Mouse (Mus musculus): ENCODE measurements at regions not wholly inside any gene's neighbourhood (a gene's known extent, or its start where the extent isn't known, plus 50 kb on each side); places are given as distances from the start of the nearest gene placed in this dataset.
"Not testable (repeated sequence)": the region's sequence is repeated elsewhere in the genome, so short reads cannot be mapped to it uniquely, and the experiment has no call there.

DNA sequence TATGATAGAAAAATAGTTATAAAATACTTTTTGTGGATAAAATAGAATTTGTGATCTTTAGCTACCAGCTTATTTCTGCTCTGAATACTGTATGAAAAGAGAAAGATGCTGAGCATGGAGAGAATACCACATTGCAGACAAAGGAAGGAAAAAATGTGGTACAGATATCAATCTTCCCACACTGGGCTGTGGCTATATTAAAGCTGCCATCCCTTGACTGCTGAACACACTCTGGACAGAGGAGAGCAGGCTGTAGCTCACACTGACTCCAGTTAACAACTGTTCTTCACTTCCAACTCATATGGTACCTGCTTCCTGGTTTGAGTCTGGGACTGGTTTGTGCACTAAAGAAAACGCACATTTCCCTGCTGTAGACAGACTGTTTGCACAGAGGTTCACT lies 76.7 kb upstream of the Try4 start:
- no peak for DNase-seq (ENCODE audit: low spot score)

DNA sequence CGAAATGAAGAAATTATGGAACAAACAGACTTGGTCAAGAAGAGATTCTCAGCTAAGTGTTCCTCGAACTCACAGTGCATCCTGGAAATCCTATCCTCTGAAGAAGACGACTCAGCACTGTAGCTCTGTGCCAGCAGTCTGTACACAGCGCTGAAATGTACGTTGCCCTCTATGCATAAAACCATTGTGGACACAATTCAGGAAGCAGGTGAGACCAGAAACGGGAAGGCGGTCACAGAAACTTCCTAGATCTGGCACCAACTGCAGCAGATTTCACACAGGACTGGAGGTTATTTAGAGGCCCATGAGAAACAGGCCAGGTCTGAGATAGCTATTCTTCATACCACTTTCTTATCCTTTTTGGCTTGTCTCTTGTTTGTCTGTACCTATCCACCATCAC lies 83.7 kb upstream of the Try4 start:
- DNase-seq (ENCODE audit: low spot score) = no peak

DNA sequence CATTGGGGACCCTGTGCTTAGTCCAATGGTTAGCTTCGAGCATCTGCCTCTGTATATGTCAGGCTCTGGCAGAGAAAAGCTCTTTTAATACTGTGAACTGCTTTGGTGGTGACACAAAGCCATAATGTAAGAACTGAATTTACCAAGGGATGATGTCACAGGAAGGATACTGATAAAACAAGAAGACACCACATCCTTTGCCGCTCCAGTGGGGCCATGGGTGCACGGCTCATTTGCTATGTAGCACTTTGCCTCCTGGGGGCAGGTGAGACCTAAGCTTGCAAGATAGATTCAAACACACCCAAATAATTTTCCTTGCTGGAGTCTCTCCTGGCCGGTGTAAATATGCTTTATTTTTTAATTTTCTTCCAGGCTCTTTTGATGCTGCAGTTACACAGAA lies 86.2 kb upstream of the Try4 start:
- DNase-seq (ENCODE audit: low spot score) = no peak

DNA sequence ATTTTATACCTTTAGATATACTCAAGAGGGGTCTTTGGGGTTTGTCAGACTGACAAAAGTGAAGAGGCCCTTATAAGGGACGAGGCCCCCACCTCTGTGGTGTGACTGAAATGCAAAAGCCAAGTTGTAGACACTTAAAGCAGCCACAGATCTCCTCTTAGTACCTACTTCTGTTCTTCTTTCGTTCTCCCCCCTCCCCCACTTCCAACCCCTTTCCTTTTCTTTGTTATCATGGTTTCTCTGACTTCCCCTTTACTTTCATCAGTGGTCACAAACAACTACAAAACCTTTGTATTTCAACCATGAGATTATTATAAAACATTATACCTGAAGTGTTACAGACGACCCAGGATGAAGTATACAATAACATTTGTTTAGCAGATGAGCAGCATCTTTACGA lies 96.2 kb upstream of the Try4 start:
- DNase-seq (ENCODE audit: low spot score) = no peak

DNA sequence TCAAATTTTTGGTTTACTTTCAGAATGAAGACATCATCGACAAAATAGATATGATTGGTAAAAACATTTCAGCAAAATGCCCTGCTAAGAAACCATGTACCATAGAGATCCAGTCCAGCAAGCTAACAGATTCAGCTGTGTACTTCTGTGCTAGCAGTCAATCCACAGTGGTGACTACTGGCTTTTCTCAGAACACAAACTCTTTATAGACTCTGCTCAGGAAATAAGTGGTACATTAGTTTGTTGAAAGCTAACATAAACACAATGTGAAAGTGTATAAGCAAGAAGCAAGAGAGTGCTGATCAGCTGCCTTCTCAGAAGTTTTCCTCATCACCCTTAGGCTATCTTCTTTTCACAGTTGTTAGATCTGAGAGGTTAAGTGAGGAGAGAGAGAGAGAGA lies 99.2 kb upstream of the Try4 start:
- DNase-seq (ENCODE audit: low spot score) = no peak

DNA sequence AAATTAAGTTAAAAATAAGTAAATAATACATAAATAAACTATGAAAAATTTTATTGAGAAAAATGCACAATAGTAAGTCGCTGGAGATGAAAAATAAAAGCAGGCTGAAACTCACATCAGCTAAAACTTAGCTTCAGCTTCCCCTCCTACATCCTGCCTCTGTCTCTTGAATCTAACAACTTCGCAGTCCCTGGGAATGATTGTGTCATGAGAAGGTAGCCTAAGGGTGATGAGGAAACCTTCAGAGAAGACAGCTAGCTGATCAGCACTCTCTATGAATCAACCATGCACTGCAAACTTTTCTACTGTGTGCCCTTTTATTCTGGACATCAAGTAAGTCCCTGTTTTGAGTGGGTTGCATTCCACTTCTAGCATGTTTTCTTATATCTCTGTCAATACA lies 99.8 kb upstream of the Try4 start:
- no peak for DNase-seq (ENCODE audit: low spot score)

DNA sequence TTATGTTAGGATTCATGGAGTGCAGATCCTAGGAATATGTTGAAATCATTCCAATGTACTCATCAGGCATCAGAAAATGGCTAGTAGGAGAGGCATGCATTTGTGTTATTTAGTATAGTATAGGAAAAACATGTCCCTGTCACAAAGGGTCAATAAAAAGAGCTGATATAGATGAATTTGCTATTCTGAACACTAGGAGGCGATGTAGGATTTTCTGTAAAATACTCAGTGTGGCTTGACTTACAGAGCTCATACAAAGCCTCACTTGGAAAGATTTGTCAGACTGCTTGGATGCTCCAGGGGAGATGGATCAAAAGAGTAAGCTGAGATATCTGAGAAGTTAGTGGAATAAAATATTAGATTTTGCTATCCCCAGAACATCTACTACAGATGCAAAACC lies 107.6 kb upstream of the Try4 start:
- no peak for DNase-seq (ENCODE audit: low spot score)

DNA sequence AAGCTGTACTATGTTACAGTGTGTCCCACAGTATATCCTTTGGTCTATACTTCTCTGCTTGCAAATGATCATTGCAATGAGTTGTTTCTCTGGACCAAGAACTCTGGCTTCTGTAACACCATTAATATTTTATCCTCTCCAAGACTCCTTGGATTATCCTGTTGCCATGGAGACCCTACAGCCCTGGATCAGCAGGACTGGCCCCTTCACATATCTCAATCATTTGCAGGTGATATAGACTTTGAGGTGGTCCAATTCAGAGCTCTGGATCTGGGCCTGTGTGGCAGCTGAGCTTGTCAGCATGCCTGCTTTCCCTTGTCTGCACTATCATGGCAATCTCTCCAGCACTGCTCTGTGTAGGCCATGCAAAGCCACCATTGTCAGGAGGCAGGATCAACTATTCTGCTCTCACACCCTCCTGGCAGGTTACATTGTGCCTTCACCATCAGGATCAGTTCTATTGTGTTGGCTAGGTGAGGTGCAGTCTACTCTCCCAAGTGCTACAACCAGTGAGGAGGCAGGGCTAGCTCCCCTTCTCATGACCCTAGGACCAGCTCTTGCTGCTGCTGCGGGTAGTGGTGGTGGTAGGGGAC lies 110.2 kb upstream of the Try4 start:
- DNase-seq (ENCODE audit: low spot score) = no peak

DNA sequence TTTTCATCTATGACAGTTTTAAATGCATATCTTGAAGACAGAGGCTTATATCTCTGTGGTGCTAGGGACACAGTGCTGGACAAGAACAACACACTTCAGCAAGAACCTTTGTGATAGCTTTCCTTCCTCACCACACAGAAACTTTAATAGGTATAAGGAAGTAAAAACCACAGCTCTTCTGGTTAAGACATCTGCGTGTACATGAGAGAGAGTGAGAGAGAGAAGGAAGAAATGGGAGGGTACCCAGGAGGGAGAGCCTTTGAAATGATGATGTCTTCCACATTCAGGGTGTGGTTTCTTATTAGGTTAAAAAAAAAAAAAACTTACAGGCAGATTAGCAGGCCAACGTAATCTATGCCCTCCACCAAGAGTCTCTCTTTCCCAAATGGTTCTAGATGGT lies 113.2 kb upstream of the Try4 start:
- DNase-seq (ENCODE audit: low spot score) = no peak

DNA sequence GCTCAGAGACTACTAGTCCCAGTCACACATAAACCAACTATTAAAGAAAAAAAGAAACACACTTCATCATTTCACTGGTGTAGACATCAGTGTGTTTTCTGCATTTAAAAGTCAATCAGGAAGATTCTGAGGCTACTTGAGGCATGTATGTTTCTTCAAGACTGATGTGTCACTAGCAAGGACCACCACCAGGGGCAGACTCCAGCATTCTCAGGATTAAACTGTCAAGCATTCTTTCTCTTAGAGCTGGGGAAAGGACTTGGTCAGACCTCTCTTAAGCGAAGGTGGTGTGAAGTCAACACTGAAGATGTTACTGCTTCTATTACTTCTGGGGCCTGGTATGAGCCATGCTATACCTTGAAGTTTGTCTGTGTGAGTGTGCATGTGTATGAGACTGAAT lies 114.1 kb upstream of the Try4 start:
- DNase-seq (ENCODE audit: low spot score) = no peak

DNA sequence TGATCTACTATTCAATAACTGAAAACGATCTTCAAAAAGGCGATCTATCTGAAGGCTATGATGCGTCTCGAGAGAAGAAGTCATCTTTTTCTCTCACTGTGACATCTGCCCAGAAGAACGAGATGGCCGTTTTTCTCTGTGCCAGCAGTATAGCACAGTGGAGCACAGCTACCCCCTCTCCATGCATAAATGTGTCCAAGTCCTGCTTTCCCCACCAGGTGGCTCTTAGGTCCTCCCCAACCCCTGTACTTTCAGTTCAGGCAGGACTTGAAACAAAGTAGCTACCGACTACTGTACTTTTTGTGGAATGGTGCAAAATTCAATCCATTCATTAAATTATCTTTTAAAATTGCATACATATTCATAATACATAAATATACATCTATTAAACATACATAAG lies 123.2 kb upstream of the Try4 start:
- no peak for DNase-seq (ENCODE audit: low spot score)

DNA sequence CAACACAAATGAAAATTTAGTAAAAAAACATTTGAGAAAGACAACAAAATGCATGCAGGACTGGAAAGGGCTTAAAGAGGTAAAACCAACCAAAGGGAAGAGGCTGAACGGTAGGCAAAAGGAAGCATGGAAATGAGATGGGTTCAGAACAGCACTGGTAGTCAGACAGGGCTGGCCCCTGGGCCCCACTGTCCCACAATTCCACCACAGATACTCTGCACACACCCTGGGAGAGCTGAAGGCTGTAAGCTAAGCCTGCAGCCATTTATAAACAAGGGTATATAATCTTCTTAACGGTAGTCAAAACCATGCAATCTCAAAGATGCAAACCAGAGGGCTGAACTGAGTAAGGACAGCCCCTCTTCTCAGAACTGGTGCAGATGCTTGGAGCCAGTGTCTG lies 124.0 kb upstream of the Try4 start:
- no peak for DNase-seq (ENCODE audit: low spot score)

DNA sequence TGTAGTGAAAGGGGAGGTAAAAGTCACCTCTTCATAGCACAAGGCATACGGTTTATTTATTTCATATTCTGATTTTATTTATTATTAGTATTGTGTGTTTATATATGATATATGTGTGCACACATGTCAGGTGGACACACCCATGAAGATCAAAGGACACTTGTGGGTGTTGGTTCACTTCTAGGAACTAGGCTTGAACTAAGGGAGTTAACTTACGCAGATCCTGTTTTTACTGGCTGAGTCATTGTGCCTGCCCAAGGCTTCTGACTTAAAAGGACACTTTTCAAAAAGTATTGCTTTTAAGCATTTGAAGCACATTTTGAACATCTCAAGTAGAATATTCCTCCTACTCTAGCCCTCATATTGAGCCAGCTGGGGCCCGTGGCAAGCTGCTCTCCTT lies 124.9 kb upstream of the Try4 start:
- no peak for DNase-seq (ENCODE audit: low spot score)

DNA sequence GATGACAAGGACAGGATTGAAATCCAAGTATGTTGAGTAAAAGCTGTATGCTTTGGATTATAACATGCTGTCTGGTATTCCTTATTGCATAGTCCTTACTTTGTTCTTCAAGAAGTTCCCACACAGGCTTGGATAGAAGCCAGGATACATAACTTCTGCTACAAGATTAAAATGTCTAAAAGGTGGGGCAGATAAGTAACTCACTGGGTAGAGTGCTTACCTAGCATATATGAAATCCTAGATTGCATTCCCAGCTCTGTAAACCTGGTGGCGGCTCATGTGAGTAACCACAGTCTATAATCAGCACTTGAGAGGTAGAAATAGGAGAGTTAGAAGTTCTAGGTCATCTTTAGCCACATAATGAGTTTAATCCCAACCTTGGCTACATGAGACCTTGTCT lies 126.0 kb upstream of the Try4 start:
- no peak for DNase-seq (ENCODE audit: low spot score)

DNA sequence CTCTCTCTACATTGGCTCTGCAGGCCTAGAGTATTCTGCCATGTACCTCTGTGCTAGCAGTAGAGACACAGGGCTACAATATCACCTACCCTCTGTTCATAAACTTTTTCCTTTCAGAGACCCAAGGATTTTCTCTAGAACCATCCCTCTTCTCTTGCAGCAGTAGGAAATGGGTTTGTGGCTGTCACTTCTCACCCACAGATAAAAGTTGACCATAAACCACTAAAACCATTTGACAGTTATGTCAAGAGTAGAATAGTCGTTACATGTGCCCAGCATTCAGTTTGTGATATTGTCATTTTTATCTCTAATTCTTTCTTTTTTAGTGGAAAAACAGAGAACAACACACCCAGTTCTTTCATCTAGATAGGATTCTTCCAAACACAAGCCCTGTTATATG lies 128.2 kb upstream of the 2210010C04Rik start:
- no peak for DNase-seq (ENCODE audit: low spot score)

DNA sequence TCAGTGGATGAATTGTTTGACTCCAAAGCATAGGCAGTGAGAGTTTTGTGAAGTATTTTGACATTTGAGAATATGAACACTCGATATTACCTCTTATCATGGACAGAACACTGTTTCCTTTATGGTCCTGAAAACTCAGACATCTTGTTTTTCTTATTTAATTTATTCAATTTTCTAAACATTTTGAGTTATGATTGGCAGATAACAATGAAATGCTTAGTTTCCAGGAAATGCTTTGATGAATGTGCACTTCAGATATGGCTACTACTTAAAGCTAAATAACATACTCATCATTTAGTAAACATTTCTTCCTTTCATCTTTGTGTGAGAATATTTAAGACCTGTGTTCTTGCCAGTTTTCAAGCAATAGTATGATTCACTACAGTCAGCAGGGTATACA lies 126.4 kb upstream of the 2210010C04Rik start:
- no peak for DNase-seq (ENCODE audit: low spot score)

DNA sequence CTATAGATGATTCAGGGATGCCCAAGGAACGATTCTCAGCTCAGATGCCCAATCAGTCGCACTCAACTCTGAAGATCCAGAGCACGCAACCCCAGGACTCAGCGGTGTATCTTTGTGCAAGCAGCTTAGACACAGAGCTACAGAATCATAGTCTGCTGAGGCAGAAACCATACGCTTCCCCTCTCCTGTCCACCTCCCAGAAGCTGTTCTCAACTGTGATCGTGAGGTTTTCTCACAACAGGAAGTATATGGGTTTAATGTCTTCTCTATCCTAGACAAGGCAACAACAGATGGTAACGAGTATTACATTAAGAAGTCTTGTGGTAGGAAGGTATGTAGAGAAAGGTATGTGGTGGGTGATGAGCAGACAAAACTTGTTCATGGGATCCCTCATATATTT lies 116.8 kb upstream of the 2210010C04Rik start:
- no peak for DNase-seq (ENCODE audit: low spot score)

DNA sequence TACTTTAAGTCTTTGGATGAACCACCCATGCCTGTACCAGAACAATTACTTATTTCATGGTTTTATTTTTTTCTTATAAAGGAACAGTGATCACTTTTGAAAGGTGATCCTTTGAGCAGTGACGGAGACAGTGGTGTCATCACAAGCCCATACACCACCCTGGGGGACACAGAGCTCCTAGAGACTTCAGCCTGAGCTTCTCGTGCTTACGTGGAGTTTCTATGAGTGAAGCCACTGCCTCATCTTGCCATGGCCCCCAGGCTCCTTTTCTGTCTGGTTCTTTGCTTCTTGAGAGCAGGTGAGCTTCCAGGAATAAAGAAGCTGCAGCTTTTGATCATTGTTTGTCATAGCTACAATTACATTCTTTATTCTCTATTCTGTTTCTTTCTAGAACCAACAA lies 116.2 kb upstream of the 2210010C04Rik start:
- DNase-seq (ENCODE audit: low spot score) = no peak

DNA sequence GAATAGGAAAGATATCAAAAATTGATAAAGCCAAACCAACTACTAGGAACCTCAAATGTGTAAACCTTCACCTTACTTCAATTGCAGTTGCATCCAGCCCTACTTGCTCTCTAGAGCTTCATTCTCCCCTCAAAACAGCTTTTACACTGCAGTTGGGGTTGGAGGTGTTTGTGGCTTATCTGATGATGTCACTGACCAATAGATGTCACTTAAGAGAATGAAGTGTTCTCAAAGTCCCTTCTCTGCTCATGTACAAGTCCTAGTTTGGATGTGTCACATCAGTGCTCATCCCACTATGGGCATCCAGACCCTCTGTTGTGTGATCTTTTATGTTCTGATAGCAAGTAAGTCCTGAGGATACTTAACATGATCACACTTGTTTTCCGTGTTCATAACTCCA lies 105.6 kb upstream of the 2210010C04Rik start:
- DNase-seq (ENCODE audit: low spot score) = no peak

DNA sequence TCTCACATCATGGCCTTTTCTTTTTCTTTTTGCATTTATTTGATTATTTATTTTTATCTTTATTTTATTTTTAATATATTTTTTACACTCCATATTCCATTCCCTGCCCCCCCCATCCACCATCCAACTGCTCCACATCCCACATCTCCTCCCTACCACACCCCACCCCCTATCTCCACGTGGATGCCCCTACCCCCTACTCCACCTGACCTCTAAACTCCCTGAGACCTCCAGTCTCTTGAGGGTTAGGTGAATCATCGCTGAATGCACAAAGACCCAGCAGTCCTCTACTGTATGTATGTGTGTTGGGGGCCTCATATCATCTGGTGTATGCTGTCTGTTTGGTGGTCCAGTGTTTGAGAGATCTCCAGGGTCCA lies 102.1 kb upstream of the 2210010C04Rik start:
- not testable (repeated sequence) for DNase-seq (ENCODE audit: low spot score)

DNA sequence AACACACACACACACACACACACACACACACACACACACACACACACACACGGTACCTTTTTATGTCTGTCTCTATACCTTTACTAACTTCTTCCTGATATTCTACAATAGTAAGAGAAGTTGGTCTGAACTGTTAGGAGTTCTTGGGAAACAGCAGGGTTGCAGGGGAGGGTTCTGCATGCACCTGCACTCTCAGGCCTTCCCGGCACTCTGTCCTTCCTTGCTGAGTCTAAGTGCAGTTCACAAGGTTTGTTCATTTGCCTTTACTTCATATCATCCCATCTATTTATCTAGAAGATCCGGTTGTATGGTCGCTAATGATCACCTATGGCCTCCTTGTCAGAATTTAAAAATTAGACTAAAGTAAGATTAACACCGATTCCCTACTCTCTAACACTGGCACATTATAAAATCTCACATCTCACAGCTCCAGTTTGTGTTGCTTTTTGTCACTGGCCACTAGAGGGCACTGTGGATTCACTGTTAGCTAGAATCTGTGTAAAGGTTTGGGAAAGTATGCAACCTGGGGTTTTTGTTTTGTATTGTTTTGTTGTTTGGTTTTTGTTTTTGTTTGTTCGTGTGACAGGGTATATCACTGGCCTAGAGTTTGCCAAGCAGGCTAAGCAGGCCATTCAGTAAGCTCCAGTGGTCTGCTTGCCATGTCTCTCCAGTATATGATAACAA lies 101.5 kb upstream of the 2210010C04Rik start:
- DNase-seq (ENCODE audit: low spot score) = no peak

DNA sequence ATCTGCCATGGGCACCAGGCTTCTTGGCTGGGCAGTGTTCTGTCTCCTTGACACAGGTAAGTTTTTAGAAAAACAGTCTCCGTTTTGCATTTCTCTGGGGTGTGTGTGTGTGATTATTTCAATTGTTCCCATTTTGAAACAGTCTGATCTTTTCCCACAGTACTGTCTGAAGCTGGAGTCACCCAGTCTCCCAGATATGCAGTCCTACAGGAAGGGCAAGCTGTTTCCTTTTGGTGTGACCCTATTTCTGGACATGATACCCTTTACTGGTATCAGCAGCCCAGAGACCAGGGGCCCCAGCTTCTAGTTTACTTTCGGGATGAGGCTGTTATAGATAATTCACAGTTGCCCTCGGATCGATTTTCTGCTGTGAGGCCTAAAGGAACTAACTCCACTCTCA lies 99.9 kb upstream of the 2210010C04Rik start:
- no peak for DNase-seq (ENCODE audit: low spot score)

DNA sequence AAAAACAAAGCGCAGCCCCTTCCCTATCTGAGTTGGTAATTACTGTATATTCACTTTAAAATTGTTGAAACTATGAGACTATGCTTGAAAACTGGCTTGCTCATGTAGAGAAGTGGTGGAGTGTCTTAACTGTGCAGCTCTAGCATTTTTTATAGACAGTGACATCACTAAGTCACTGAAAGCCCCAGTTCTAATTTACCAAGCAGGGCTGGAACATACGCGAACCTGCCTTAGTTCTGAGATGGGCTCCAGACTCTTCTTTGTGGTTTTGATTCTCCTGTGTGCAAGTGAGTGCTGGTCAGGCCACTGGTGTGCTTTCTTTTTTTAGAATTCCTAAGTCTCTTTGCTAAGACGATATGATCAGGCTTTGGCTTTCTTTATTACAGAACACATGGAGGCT lies 94.6 kb upstream of the 2210010C04Rik start:
- no peak for DNase-seq (ENCODE audit: low spot score)

DNA sequence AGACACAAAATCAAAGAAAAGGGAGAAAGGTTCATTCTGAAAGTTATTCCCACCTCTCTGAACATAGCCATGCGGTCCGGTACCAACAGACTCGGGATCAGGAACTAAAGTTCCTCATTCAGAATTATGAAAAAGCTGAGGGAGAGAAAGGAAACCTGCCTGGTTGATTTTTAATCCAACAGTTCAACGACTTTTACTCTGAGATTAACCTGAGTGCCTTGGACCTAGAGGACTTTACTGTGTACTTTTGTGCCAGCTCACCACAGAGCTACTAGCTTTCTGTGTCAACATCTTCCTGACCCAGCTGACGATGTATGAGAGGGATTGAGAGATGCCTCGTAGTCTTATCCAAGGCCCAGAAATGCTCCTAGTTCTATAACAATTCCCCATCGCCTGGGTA lies 92.5 kb upstream of the 2210010C04Rik start:
- DNase-seq (ENCODE audit: low spot score) = no peak

DNA sequence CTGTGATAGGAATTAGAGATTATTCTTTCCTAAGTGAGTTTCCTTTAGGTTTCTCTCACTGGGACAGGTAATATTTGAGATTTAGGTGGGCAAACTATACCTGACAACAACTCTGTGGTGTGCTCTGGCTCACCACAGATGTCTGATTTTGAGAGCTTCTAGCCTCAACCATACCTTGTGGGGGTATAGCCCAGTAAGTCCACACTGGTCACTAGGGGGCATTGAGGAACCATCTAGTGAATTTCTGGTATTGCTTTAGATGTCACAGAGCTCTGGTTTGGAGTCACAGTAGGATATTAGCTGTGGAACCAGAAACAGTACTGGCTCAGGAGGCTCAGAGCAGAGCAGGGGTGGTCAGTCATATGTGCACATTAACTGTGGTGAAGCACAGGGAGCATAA lies 91.5 kb upstream of the 2210010C04Rik start:
- no peak for DNase-seq (ENCODE audit: low spot score)

All from ovary, postnatal 36 days (tissue).